Mouse (Mus musculus): ENCODE measurements around the gene Gm7173. TPM values are rescaled to one million over a fixed set of nuclear protein-coding genes. Genes with fewer than 3 reads are reported as not detected.
A peak's percentile ranks its signal among the peaks of the same experiment; 100 is the strongest.

The Gm7173 gene
- 0.25 and 0.26 TPM in 2 replicates for polyA plus RNA-seq (2014; fragmentation: Nextera tagmentation; extraction: Ambion mirVana)

DNA sequence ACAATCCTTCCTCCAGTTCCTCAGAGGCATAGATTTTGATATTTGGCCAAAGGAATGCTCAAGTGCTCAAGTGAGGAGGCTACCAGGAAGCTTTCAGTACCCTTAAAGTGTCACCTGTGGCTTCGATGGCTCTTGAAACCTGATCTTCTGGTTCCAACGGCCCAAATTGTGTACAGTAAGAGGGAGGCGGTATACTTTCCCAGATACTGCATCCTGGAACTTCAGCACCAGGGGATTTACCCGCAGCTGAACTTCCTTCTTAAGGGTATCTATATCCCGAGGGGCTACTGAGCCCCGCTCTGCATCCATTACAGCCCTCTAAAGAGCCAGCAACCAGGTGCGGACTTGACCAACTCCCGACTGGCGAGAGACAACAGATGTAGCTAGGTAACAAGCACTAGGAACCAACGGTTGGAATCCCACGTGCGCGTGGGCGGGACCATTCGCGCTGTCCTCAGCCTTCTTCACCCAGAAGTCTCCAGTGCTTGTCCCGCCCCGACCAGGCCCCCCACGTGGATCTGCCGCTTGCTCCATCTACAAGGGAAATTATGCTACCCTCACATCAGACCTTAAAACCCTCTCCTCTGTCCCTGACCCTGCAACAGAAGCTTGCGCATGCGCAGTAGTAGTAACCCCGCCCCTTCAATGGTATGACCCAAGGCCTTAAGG, at the start of gene Gm7173:
TSS of gene Gm7173 (minus strand) at position 309 of the 669 bp plus-strand sequence.
- Histone ChIP-seq H3K4me1 (ENCODE audit: control insufficient read depth, insufficient read depth, low read length) (no peaks in the 10 kb centered on the region), H3K36me3 (replicated peaks; ENCODE audit: control insufficient read depth, insufficient read depth, low read depth, low read length) (no peaks in the 10 kb centered on the region), H3K9me3 (replicated peaks; ENCODE audit: control insufficient read depth, low read length) (no peaks in the 10 kb centered on the region), H3K4me3 (ENCODE audit: low read depth, low read length) (peak within 1 kb of the TSS; percentile 35), H3K9ac (replicated peaks; ENCODE audit: low read length) (peak within 1 kb of the TSS; percentile 25; the same call in 1 of the 2 replicates), H3K27me3 (ENCODE audit: control insufficient read depth, insufficient read depth, low read length) (no peaks in the 10 kb centered on the region), H3K4me2 (ENCODE audit: low read depth, low read length) (peak within 1 kb of the TSS; percentile 37), H3K27ac (replicated peaks; ENCODE audit: low read depth, low read length) (no peak within 1 kb of the TSS)
- ATAC-seq (replicated peaks; ENCODE audit: insufficient number of reproducible peaks, low FRiP score, low TSS enrichment, low read depth) (peak; percentile 78), DNase-seq (ENCODE audit: low spot score) (peak; percentile 32)
- WGBS: 23% methylated on average over 23 of the region's 23 CpGs

DNA sequence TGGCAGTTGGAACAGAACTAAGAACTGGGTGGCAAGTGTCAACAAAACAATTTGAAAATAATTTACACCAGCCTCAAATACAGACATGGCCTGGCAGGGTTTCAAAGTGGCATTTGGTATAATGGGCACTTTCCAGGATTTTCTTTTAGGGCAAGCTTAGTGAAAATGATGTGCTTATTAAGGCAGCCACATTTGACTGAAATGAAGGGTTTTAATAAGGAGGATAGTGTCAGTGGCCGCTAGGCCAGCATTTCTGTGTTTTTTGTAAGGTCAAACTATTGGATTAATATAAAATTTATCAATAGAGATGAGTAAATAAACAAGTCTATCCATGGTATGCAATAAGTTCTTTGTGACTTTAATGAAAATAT, 546 bp upstream of the Gm7173 start:
- no peaks in the 10 kb centered on the region for H3K9me3 ChIP-seq (replicated peaks; ENCODE audit: control insufficient read depth, low read length)
- ATAC-seq (replicated peaks; ENCODE audit: insufficient number of reproducible peaks, low FRiP score, low TSS enrichment, low read depth): no peak
- H3K4me1 ChIP-seq (ENCODE audit: control insufficient read depth, insufficient read depth, low read length): no peaks in the 10 kb centered on the region
- WGBS: 71% methylated on average over 1 of the region's 1 CpGs
- no peak overlapping the region; the same call in 1 of the 2 replicates for H3K4me2 ChIP-seq (ENCODE audit: low read depth, low read length)
- no peak overlapping the region for H3K27ac ChIP-seq (replicated peaks; ENCODE audit: low read depth, low read length)
- H3K4me3 ChIP-seq (ENCODE audit: low read depth, low read length): peak overlapping the region; percentile 35
- H3K27me3 ChIP-seq (ENCODE audit: control insufficient read depth, insufficient read depth, low read length): no peaks in the 10 kb centered on the region
- no peak for DNase-seq (ENCODE audit: low spot score)
- H3K36me3 ChIP-seq (replicated peaks; ENCODE audit: control insufficient read depth, insufficient read depth, low read depth, low read length): no peaks in the 10 kb centered on the region
- H3K9ac ChIP-seq (replicated peaks; ENCODE audit: low read length): no peak overlapping the region

DNA sequence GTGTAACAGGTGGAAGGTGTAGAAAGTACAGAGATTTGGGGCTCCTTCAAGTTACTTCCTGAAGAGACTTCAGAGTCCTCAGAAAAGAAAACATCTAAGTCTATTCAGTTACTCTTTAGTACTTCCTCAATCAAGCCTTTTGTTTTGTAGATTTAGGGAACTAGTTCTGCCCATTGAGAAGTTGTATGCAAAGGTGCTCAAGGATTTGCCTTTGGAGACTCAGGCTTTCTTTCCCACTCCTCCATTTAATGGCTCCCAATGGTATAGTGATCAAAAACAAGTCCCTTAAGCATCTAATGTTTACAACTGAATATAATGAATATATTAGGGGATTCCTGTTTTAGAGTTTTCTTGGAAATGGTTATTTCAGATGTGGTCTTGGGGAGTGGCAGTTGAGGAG, 200.3 kb downstream of the Gm7173 start:
- H3K9me3 ChIP-seq (replicated peaks; ENCODE audit: control insufficient read depth, low read length): no peaks in the 10 kb centered on the region
- ATAC-seq (replicated peaks; ENCODE audit: insufficient number of reproducible peaks, low FRiP score, low TSS enrichment, low read depth) (no peak), DNase-seq (ENCODE audit: low spot score) (no peak)
- no peak overlapping the region for H3K9ac ChIP-seq (replicated peaks; ENCODE audit: low read length)
- no peaks in the 10 kb centered on the region for H3K36me3 ChIP-seq (replicated peaks; ENCODE audit: control insufficient read depth, insufficient read depth, low read depth, low read length)
- H3K4me1 ChIP-seq (ENCODE audit: control insufficient read depth, insufficient read depth, low read length): no peaks in the 10 kb centered on the region
- no peaks in the 10 kb centered on the region for H3K27me3 ChIP-seq (ENCODE audit: control insufficient read depth, insufficient read depth, low read length)
- no peak overlapping the region for H3K4me2 ChIP-seq (ENCODE audit: low read depth, low read length)
- no peak overlapping the region for H3K4me3 ChIP-seq (ENCODE audit: low read depth, low read length)
- H3K27ac ChIP-seq (replicated peaks; ENCODE audit: low read depth, low read length): no peak overlapping the region

Other genes with a start within 250 kb of the Gm7173 start
- 0.15 and 0.24 TPM in 2 replicates for gene Mageb16, start 154.2 kb upstream of the Gm7173 start, polyA plus RNA-seq (2014; fragmentation: Nextera tagmentation; extraction: Ambion mirVana)

Data from embryonic facial prominence, embryonic 11.5 days (tissue).